15 mouse cellular contexts compared by ENCODE assay signal in genomic region chr5:103453361-103454140, GRCm38 (mm10). TPM values are rescaled to one million over a fixed set of nuclear protein-coding genes. Genes with fewer than 3 reads are reported as not detected.
A peak's percentile ranks its signal among the peaks of the same experiment; 100 is the strongest.
DNase-seq lines count a peak whose midpoint lies in the region; ATAC-seq and TF ChIP-seq lines count a peak whose summit lies in the region.
"Had no signal": no experiment of that assay in that cellular context is flagged by ENCODE, and none has a peak within 500 bp of the region (broad histone marks: within the 10 kb centered on the region; RNA-seq: fewer than 3 reads in every experiment).

No protein-coding gene starts in this region.

- no peak for ATAC-seq in heart, postnatal 0 days (ENCODE audit: insufficient read depth, low read depth)

- no peaks in the 10 kb centered on the region for H3K36me3 ChIP-seq in heart, postnatal 0 days (replicated peaks; ENCODE audit: control insufficient read depth, insufficient read depth, low read length)
- H3K36me3 ChIP-seq in heart, embryonic 10.5 days = peaks cover 3% of the 10 kb centered on the region; the same call in 1 of the 2 replicates
- no peaks in the 10 kb centered on the region for H3K36me3 ChIP-seq in ES-Bruce4 (ENCODE audit: control insufficient read depth, insufficient read depth, low read length, poor library complexity, severe bottlenecking)
- H3K36me3 ChIP-seq: embryonic facial prominence, embryonic 12.5 days; midbrain, embryonic 12.5 days had no signal

- no peak for DNase-seq in heart, postnatal 0 days (ENCODE audit: low spot score)
- DNase-seq in heart, embryonic 10.5 days (ENCODE audit: low spot score) = no peak
- DNase-seq in lung, adult 2 months = no peak
- DNase-seq in lung, adult 18-20 months = no peak
- DNase-seq in R1 (ENCODE audit: low read depth, low spot score) = peak; percentile 41
- no peak for DNase-seq in right cerebral cortex, postnatal 10 days (ENCODE audit: low spot score in 2 of 2)
- DNase-seq in cerebellum, adult 11 months = no peak
- DNase-seq: adrenal gland, postnatal 36 days; thymus, postnatal 4 days had no signal

- WGBS in heart, postnatal 0 days = 58% methylated on average over 14 of the region's 14 CpGs
- WGBS in heart, embryonic 10.5 days = 72% methylated on average over 14 of the region's 14 CpGs
- 64% methylated on average over 14 of the region's 14 CpGs for WGBS in lung, adult 2 months

- H3K4me2 ChIP-seq in heart, postnatal 0 days (ENCODE audit: low read depth, low read length) = peak overlapping the region; percentile 31; the same call in 1 of the 2 replicates
- H3K4me2 ChIP-seq: embryonic facial prominence, embryonic 12.5 days; hindbrain, embryonic 14.5 days; midbrain, embryonic 12.5 days; stomach, embryonic 15.5 days had no signal

- H3K4me3 ChIP-seq in heart, postnatal 0 days (ENCODE audit: low read depth, low read length) = 0 out of 2 replicates have a peak overlapping the region, but pooled peaks have one; percentile 11
- H3K4me3 ChIP-seq in heart, embryonic 10.5 days = no peak overlapping the region
- no peak overlapping the region for H3K4me3 ChIP-seq in lung, adult 2 months (replicated peaks; ENCODE audit: extremely low read depth, low read depth, low read length)
- no peak overlapping the region for H3K4me3 ChIP-seq in ES-Bruce4 (ENCODE audit: low read depth, low read length)
- H3K4me3 ChIP-seq: embryonic facial prominence, embryonic 12.5 days; forebrain, embryonic 10.5 days; midbrain, embryonic 12.5 days; stomach, embryonic 15.5 days had no signal

- no peak overlapping the region for H3K27ac ChIP-seq in heart, postnatal 0 days (ENCODE audit: low read depth)
- no peak overlapping the region for H3K27ac ChIP-seq in heart, embryonic 10.5 days
- H3K27ac ChIP-seq in ES-Bruce4 (ENCODE audit: insufficient read depth, low read length) = no peak overlapping the region
- H3K27ac ChIP-seq: embryonic facial prominence, embryonic 12.5 days; forebrain, embryonic 10.5 days; hindbrain, embryonic 14.5 days; midbrain, embryonic 12.5 days; stomach, embryonic 15.5 days had no signal

- TF ChIP-seq EP300 in heart, postnatal 0 days (IDR thresholded peaks at IDR 0.05; ENCODE audit: low read depth) = no peak
- no peak for TF ChIP-seq EP300 in ES-Bruce4 (IDR thresholded peaks at IDR 0.05; ENCODE audit: insufficient read depth, low read depth, low read length)

- H3K9me3 ChIP-seq in heart, postnatal 0 days (replicated peaks; ENCODE audit: control insufficient read depth, low read length) = peaks cover 7% of the 10 kb centered on the region; the same call in 1 of the 2 replicates
- H3K9me3 ChIP-seq in heart, embryonic 10.5 days = no peaks in the 10 kb centered on the region
- no peaks in the 10 kb centered on the region for H3K9me3 ChIP-seq in ES-Bruce4 (replicated peaks; ENCODE audit: control insufficient read depth, insufficient read depth, low read length, poor library complexity, severe bottlenecking)
- H3K9me3 ChIP-seq: embryonic facial prominence, embryonic 12.5 days; midbrain, embryonic 12.5 days; stomach, embryonic 15.5 days had no signal

- no peaks in the 10 kb centered on the region for H3K27me3 ChIP-seq in heart, postnatal 0 days (ENCODE audit: control insufficient read depth, insufficient read depth, low read length)
- H3K27me3 ChIP-seq in heart, embryonic 10.5 days (ENCODE audit: insufficient read depth, poor library complexity, severe bottlenecking) = no peaks in the 10 kb centered on the region
- no peaks in the 10 kb centered on the region for H3K27me3 ChIP-seq in ES-Bruce4 (ENCODE audit: control insufficient read depth, insufficient read depth, low read length, poor library complexity, severe bottlenecking)
- H3K27me3 ChIP-seq: embryonic facial prominence, embryonic 12.5 days; midbrain, embryonic 12.5 days; stomach, embryonic 15.5 days had no signal

- no peak overlapping the region for H3K9ac ChIP-seq in heart, postnatal 0 days (replicated peaks; ENCODE audit: low read depth, low read length)
- H3K9ac ChIP-seq in ES-Bruce4 (ENCODE audit: low read depth, poor library complexity, severe bottlenecking) = no peak overlapping the region
- H3K9ac ChIP-seq: embryonic facial prominence, embryonic 12.5 days; hindbrain, embryonic 14.5 days; midbrain, embryonic 12.5 days; stomach, embryonic 15.5 days had no signal

- no peak for TF ChIP-seq POLR2A in lung, adult 2 months (IDR thresholded peaks at IDR 0.05; ENCODE audit: borderline replicate concordance, extremely low read depth, low read depth, low read length)
- TF ChIP-seq POLR2A in ES-Bruce4 (IDR thresholded peaks at IDR 0.05; ENCODE audit: insufficient read depth, low read length) = no peak

- no peaks in the 10 kb centered on the region for H3K4me1 ChIP-seq in heart, postnatal 0 days (ENCODE audit: control insufficient read depth, insufficient read depth)
- peaks cover 6% of the 10 kb centered on the region for H3K4me1 ChIP-seq in heart, embryonic 10.5 days
- peaks cover 2% of the 10 kb centered on the region; the same call in 1 of the 2 replicates for H3K4me1 ChIP-seq in lung, adult 2 months (ENCODE audit: control insufficient read depth, insufficient read depth, low read length)
- no peaks in the 10 kb centered on the region for H3K4me1 ChIP-seq in ES-Bruce4 (ENCODE audit: control insufficient read depth, insufficient read depth, low read length)
- H3K4me1 ChIP-seq: embryonic facial prominence, embryonic 12.5 days; stomach, embryonic 15.5 days had no signal

- TF ChIP-seq CTCF in heart, postnatal 0 days (IDR thresholded peaks at IDR 0.05; ENCODE audit: low read depth) = peak; percentile 13; the same call in 1 of the 2 replicates
- TF ChIP-seq CTCF in lung, adult 2 months (IDR thresholded peaks at IDR 0.05; ENCODE audit: insufficient read depth, low read length) = peak; percentile 20; the same call in 1 of the 2 replicates
- peak; percentile 46 for TF ChIP-seq CTCF in ES-Bruce4 (IDR thresholded peaks at IDR 0.05; ENCODE audit: low read depth, low read length)

RNA-seq across cellular contexts. Expression of gene Ptpn13, which starts 28.6 kb away (rescaled TPM):
- 14.3 and 15.7 TPM in 2 replicates for total RNA-seq in heart, postnatal 0 days (2014; rRNA removed; ENCODE audit: low replicate concordance)
- 2.3 TPM in 2 replicates for polyA plus RNA-seq in heart, postnatal 0 days (2015; fragmentation: Nextera tagmentation; extraction: Ambion mirVana)
- polyA plus RNA-seq in heart, embryonic 10.5 days (2016; fragmentation: Nextera tagmentation; extraction: Ambion mirVana) = 13.5 and 16.4 TPM in 2 replicates
- 18.0 and 22.6 TPM in 2 replicates for polyA plus RNA-seq in lung, adult 2 months (2012; rRNA removed)
- polyA plus RNA-seq in ES-Bruce4 (2011; ENCODE audit: insufficient read depth, insufficient read length, low read depth, missing spikeins) = 25.2 and 26.5 TPM in 2 replicates
